Mouse (Mus musculus) midbrain, embryonic 11.5 days (tissue): ENCODE results near the gene Bcar3. TPM values are rescaled to one million over a fixed set of nuclear protein-coding genes. Genes with fewer than 3 reads are reported as not detected.

Source experiments
- ATAC-seq: fragments of 200-750 bp; cut with Nextera tagmentation; 2 replicates; pipeline ENCODE4 v1.8.0; 2017; ENCODE audit warnings: moderate TSS enrichment, moderate library complexity; ENCODE audit not compliant: low FRiP score
- DNase-seq: peaks from one replicate; pipeline ENCODE4 v3.0.0; 2015; ENCODE audit warnings: low spot score; ENCODE audit errors: missing footprints
- H3K27ac ChIP-seq: fragments of 300-500 bp; sonication (generic); 2 replicates; pipeline ENCODE4 v1.5.1; 2014; ENCODE audit warnings: low read depth, low read length
- H3K27me3 ChIP-seq: fragments of 300-500 bp; sonication (generic); 2 replicates; pipeline ENCODE4 v1.6.1; 2014; ENCODE audit warnings: mild to moderate bottlenecking, low read length, moderate library complexity, mixed read lengths; ENCODE audit not compliant: control insufficient read depth, insufficient read depth
- H3K36me3 ChIP-seq: fragments of 300-500 bp; sonication (generic); 2 replicates; pipeline ENCODE4 v1.6.1; 2014; ENCODE audit warnings: mild to moderate bottlenecking, low read length, moderate library complexity, mixed read lengths; ENCODE audit not compliant: control insufficient read depth, insufficient read depth
- H3K4me1 ChIP-seq: fragments of 300-500 bp; sonication (generic); 2 replicates; pipeline ENCODE4 v1.6.1; 2014; ENCODE audit warnings: low read length; ENCODE audit not compliant: control insufficient read depth, insufficient read depth
- H3K4me2 ChIP-seq: fragments of 300-500 bp; sonication (generic); 2 replicates; pipeline ENCODE4 v1.6.1; 2014; ENCODE audit warnings: mild to moderate bottlenecking, moderate library complexity
- H3K4me3 ChIP-seq: fragments of 300-500 bp; sonication (generic); 2 replicates; pipeline ENCODE4 v1.5.1; 2014; ENCODE audit warnings: low read depth, low read length
- H3K9ac ChIP-seq: fragments of 300-500 bp; sonication (generic); 2 replicates; pipeline ENCODE4 v1.6.1; 2014; ENCODE audit warnings: low read length
- H3K9me3 ChIP-seq: fragments of 300-500 bp; sonication (generic); 2 replicates; pipeline ENCODE4 v1.6.1; 2016; ENCODE audit warnings: low read length; ENCODE audit not compliant: control insufficient read depth
- WGBS: fragments of 180-500 bp; shearing (Covaris S2); extraction: QIAGEN DNeasy Blood & Tissue Kit; methylation state at CpG from one replicate; pipeline ENCODE4 v1.1.7; 2014; 5-methylcytosine and 5-hydroxymethylcytosine counted together
- polyA plus RNA-seq: library from polyadenylated mRNA; unstranded; fragments of >200 nt; fragmentation: Nextera tagmentation; extraction: Ambion mirVana; gene quantifications from 2 replicates; pipeline ENCODE4 v1.2.1, GENCODE M21; 2014

Bcar3 gene
- polyA plus RNA-seq, 1 experiment from 2014 or later = 16.7 TPM

GRCm38 (mm10) chr3:122486193-122486592 is 192.3 kb downstream of the Bcar3 start:
- ATAC-seq = no peak
- DNase-seq = no peak
- WGBS = 86% methylated on average over 4 of the region's 4 CpGs
- H3K4me3 ChIP-seq = no peak overlapping the region
- H3K9me3 ChIP-seq = no peaks in the 10 kb centered on the region
- H3K27me3 ChIP-seq = no peaks in the 10 kb centered on the region
- no peak overlapping the region for H3K27ac ChIP-seq
- no peaks in the 10 kb centered on the region for H3K36me3 ChIP-seq
- H3K9ac ChIP-seq = no peak overlapping the region
- peaks cover 42% of the 10 kb centered on the region for H3K4me1 ChIP-seq
- no peak overlapping the region for H3K4me2 ChIP-seq

- Histone ChIP-seq H3K36me3 (no peaks in the 10 kb centered on the region), H3K9ac (no peak overlapping the region), H3K4me1 (peaks cover 29% of the 10 kb centered on the region), H3K4me3 (no peak overlapping the region), H3K9me3 (no peaks in the 10 kb centered on the region), H3K27me3 (no peaks in the 10 kb centered on the region), H3K4me2 (no peak overlapping the region), H3K27ac (no peak overlapping the region)
- WGBS = 45% methylated on average over 1 of the region's 1 CpGs
- no peak for DNase-seq
- no peak for ATAC-seq
These were observed 194.3 kb downstream of the Bcar3 start for GRCm38 (mm10) chr3:122488051-122488754.

- H3K4me1 ChIP-seq = peaks cover 14% of the 10 kb centered on the region; the same call in 1 of the 2 replicates
- DNase-seq = no peak
- no peak overlapping the region for H3K4me3 ChIP-seq
- no peak overlapping the region for H3K27ac ChIP-seq
- no peak overlapping the region for H3K9ac ChIP-seq
- H3K4me2 ChIP-seq = no peak overlapping the region
- no peaks in the 10 kb centered on the region for H3K27me3 ChIP-seq
- no peaks in the 10 kb centered on the region for H3K36me3 ChIP-seq
- no peak for ATAC-seq
- WGBS = 91% methylated on average over 6 of the region's 6 CpGs
- H3K9me3 ChIP-seq = no peaks in the 10 kb centered on the region
These were observed 196.6 kb downstream of the Bcar3 start for GRCm38 (mm10) chr3:122490574-122490973.

- Histone ChIP-seq H3K9ac (no peak overlapping the region), H3K27me3 (no peaks in the 10 kb centered on the region), H3K27ac (no peak overlapping the region), H3K4me2 (no peak overlapping the region), H3K9me3 (no peaks in the 10 kb centered on the region), H3K4me3 (no peak overlapping the region), H3K36me3 (no peaks in the 10 kb centered on the region), H3K4me1 (peaks cover 14% of the 10 kb centered on the region; the same call in 1 of the 2 replicates)
- ATAC-seq (no peak), DNase-seq (no peak)
- WGBS = 84% methylated on average over 3 of the region's 3 CpGs
These were observed 198.1 kb downstream of the Bcar3 start for GRCm38 (mm10) chr3:122492006-122492405.

GRCm38 (mm10) chr3:122492872-122493615 is 199.1 kb downstream of the Bcar3 start:
- peaks cover 9% of the 10 kb centered on the region; the same call in 1 of the 2 replicates for H3K4me1 ChIP-seq
- no peak overlapping the region; the same call in 1 of the 2 replicates for H3K27ac ChIP-seq
- DNase-seq = no peak
- H3K9ac ChIP-seq = no peak overlapping the region
- no peak overlapping the region for H3K4me2 ChIP-seq
- 61% methylated on average over 21 of the region's 21 CpGs for WGBS
- no peak overlapping the region for H3K4me3 ChIP-seq
- no peaks in the 10 kb centered on the region for H3K9me3 ChIP-seq
- H3K27me3 ChIP-seq = no peaks in the 10 kb centered on the region
- ATAC-seq = peak; percentile 61; the same call in 1 of the 2 replicates
- H3K36me3 ChIP-seq = no peaks in the 10 kb centered on the region

- no peaks in the 10 kb centered on the region for H3K9me3 ChIP-seq
- H3K4me1 ChIP-seq = peaks cover 7% of the 10 kb centered on the region; the same call in 1 of the 2 replicates
- H3K27ac ChIP-seq = no peak overlapping the region
- H3K36me3 ChIP-seq = no peaks in the 10 kb centered on the region
- no peaks in the 10 kb centered on the region for H3K27me3 ChIP-seq
- H3K9ac ChIP-seq = no peak overlapping the region
- ATAC-seq (no peak), DNase-seq (no peak)
- no peak overlapping the region for H3K4me2 ChIP-seq
- H3K4me3 ChIP-seq = no peak overlapping the region
- 94% methylated on average over 6 of the region's 6 CpGs for WGBS
These were observed 200.8 kb downstream of the Bcar3 start for GRCm38 (mm10) chr3:122494764-122495163.

- ATAC-seq (no peak), DNase-seq (no peak)
- H3K9me3 ChIP-seq = no peaks in the 10 kb centered on the region
- 88% methylated on average over 6 of the region's 6 CpGs for WGBS
- H3K27me3 ChIP-seq = no peaks in the 10 kb centered on the region
- peaks cover under 1% of the 10 kb centered on the region; the same call in 1 of the 2 replicates for H3K4me1 ChIP-seq
- H3K4me3 ChIP-seq = no peak overlapping the region
- H3K27ac ChIP-seq = no peak overlapping the region
- no peak overlapping the region for H3K9ac ChIP-seq
- H3K4me2 ChIP-seq = no peak overlapping the region
- H3K36me3 ChIP-seq = no peaks in the 10 kb centered on the region
These were observed 203.9 kb downstream of the Bcar3 start for GRCm38 (mm10) chr3:122497871-122498270.

GRCm38 (mm10) chr3:122498528-122498927 is 204.6 kb downstream of the Bcar3 start:
- H3K9ac ChIP-seq = no peak overlapping the region
- DNase-seq (no peak), ATAC-seq (no peak)
- H3K4me3 ChIP-seq = no peak overlapping the region
- H3K4me2 ChIP-seq = no peak overlapping the region
- H3K9me3 ChIP-seq = no peaks in the 10 kb centered on the region
- no peaks in the 10 kb centered on the region for H3K36me3 ChIP-seq
- no peaks in the 10 kb centered on the region for H3K27me3 ChIP-seq
- no peaks in the 10 kb centered on the region for H3K4me1 ChIP-seq
- no peak overlapping the region for H3K27ac ChIP-seq
- 92% methylated on average over 7 of the region's 7 CpGs for WGBS

- Histone ChIP-seq H3K4me1 (no peaks in the 10 kb centered on the region), H3K36me3 (no peaks in the 10 kb centered on the region), H3K27me3 (no peaks in the 10 kb centered on the region), H3K27ac (no peak overlapping the region), H3K9me3 (no peaks in the 10 kb centered on the region), H3K4me2 (no peak overlapping the region), H3K9ac (no peak overlapping the region), H3K4me3 (no peak overlapping the region)
- DNase-seq = no peak
- WGBS = 83% methylated on average over 6 of the region's 6 CpGs
- ATAC-seq = no peak
These were observed 205.7 kb downstream of the Bcar3 start for GRCm38 (mm10) chr3:122499647-122500046.
